Comparison of ENCODE assay signal across 18 mouse cellular contexts in genomic region chr5:36907695-36908094, GRCm38 (mm10). TPM values are rescaled to one million over a fixed set of nuclear protein-coding genes. Genes with fewer than 3 reads are reported as not detected.
DNase-seq lines count a peak whose midpoint lies in the region; ATAC-seq and TF ChIP-seq lines count a peak whose summit lies in the region.
"Had no signal": no experiment of that assay in that cellular context is flagged by ENCODE, and none has a peak within 500 bp of the region (broad histone marks: within the 10 kb centered on the region; RNA-seq: fewer than 3 reads in every experiment).

No protein-coding gene starts in this region.

- no peaks in the 10 kb centered on the region for H3K36me3 ChIP-seq in forebrain, embryonic 11.5 days (ENCODE audit: control insufficient read depth, insufficient read depth, low read length)
- no peaks in the 10 kb centered on the region for H3K36me3 ChIP-seq in forebrain, embryonic 15.5 days
- H3K36me3 ChIP-seq in forebrain, embryonic 13.5 days (ENCODE audit: poor library complexity, severe bottlenecking) = no peaks in the 10 kb centered on the region
- no peaks in the 10 kb centered on the region for H3K36me3 ChIP-seq in neural tube, embryonic 14.5 days (ENCODE audit: control insufficient read depth, insufficient read depth, low read length)
- H3K36me3 ChIP-seq: heart, embryonic 12.5 days had no signal

- ATAC-seq in forebrain, embryonic 11.5 days (replicated peaks; ENCODE audit: low FRiP score) = peak; percentile 27; the same call in 1 of the 2 replicates
- no peak for ATAC-seq in forebrain, embryonic 15.5 days (replicated peaks)
- peak; percentile 50; the same call in 1 of the 2 replicates for ATAC-seq in forebrain, embryonic 13.5 days
- peak; percentile 22; the same call in 1 of the 2 replicates for ATAC-seq in neural tube, embryonic 14.5 days (ENCODE audit: low read depth)
- ATAC-seq in CD4-positive, CD25-positive, alpha-beta regulatory T cell, adult 4 months = no peak
- ATAC-seq: intestine, postnatal 0 days; liver, postnatal 0 days had no signal

- 0 out of 2 replicates have a peak overlapping the region, but pooled peaks have one; percentile 21 for H3K9ac ChIP-seq in forebrain, embryonic 11.5 days (ENCODE audit: low read length)
- no peak overlapping the region for H3K9ac ChIP-seq in forebrain, embryonic 15.5 days (replicated peaks)
- H3K9ac ChIP-seq in forebrain, embryonic 13.5 days = no peak overlapping the region
- H3K9ac ChIP-seq in neural tube, embryonic 14.5 days (replicated peaks; ENCODE audit: low read depth, low read length) = no peak overlapping the region
- H3K9ac ChIP-seq: heart, embryonic 12.5 days; liver, postnatal 0 days had no signal

- WGBS in forebrain, embryonic 11.5 days = 23% methylated on average over 10 of the region's 10 CpGs
- WGBS in forebrain, embryonic 15.5 days = 13% methylated on average over 10 of the region's 10 CpGs
- WGBS in forebrain, embryonic 13.5 days = 9% methylated on average over 10 of the region's 10 CpGs
- WGBS in neural tube, embryonic 14.5 days = 17% methylated on average over 10 of the region's 10 CpGs

- peak; percentile 63 for DNase-seq in forebrain, embryonic 11.5 days (ENCODE audit: low spot score)
- no peak for DNase-seq in layer of hippocampus, adult 2 months (ENCODE audit: low spot score in 2 of 2)
- no peak for DNase-seq in layer of hippocampus, adult 9-10 months (ENCODE audit: low spot score)
- DNase-seq in urinary bladder, postnatal 14 days (ENCODE audit: low spot score) = no peak
- DNase-seq: adrenal gland, postnatal 10 days; cerebellum, adult 11-12 months; kidney, postnatal 36 days; liver; liver, postnatal 0 days; lung, postnatal 14 days; right cerebral cortex, postnatal 4 days; thymus, postnatal 14 days had no signal

- H3K9me3 ChIP-seq in forebrain, embryonic 11.5 days (ENCODE audit: control insufficient read depth, low read length) = no peaks in the 10 kb centered on the region
- no peaks in the 10 kb centered on the region for H3K9me3 ChIP-seq in forebrain, embryonic 15.5 days
- no peaks in the 10 kb centered on the region for H3K9me3 ChIP-seq in forebrain, embryonic 13.5 days (replicated peaks)
- H3K9me3 ChIP-seq in neural tube, embryonic 14.5 days (ENCODE audit: control insufficient read depth, low read length) = no peaks in the 10 kb centered on the region
- H3K9me3 ChIP-seq: heart, embryonic 12.5 days had no signal

- no peak overlapping the region for H3K4me2 ChIP-seq in forebrain, embryonic 11.5 days (ENCODE audit: low read depth, low read length, severe bottlenecking)
- no peak overlapping the region for H3K4me2 ChIP-seq in forebrain, embryonic 15.5 days (replicated peaks)
- H3K4me2 ChIP-seq in forebrain, embryonic 13.5 days = no peak overlapping the region
- no peak overlapping the region for H3K4me2 ChIP-seq in neural tube, embryonic 14.5 days (ENCODE audit: low read depth, low read length)
- H3K4me2 ChIP-seq: heart, embryonic 12.5 days had no signal

- peaks cover 4% of the 10 kb centered on the region for H3K4me1 ChIP-seq in forebrain, embryonic 11.5 days (replicated peaks; ENCODE audit: control insufficient read depth, insufficient read depth, low read length)
- H3K4me1 ChIP-seq in forebrain, embryonic 15.5 days = peaks cover 18% of the 10 kb centered on the region
- peaks cover 32% of the 10 kb centered on the region for H3K4me1 ChIP-seq in forebrain, embryonic 13.5 days
- H3K4me1 ChIP-seq in neural tube, embryonic 14.5 days (ENCODE audit: control insufficient read depth, insufficient read depth, low read length) = peaks cover 28% of the 10 kb centered on the region
- H3K4me1 ChIP-seq: heart, embryonic 12.5 days had no signal

- no peaks in the 10 kb centered on the region for H3K27me3 ChIP-seq in forebrain, embryonic 11.5 days (ENCODE audit: control insufficient read depth, insufficient read depth, low read length)
- H3K27me3 ChIP-seq in forebrain, embryonic 15.5 days = no peaks in the 10 kb centered on the region
- H3K27me3 ChIP-seq in forebrain, embryonic 13.5 days = 0 out of 2 replicates have a peak, but pooled peaks cover 3% of the 10 kb centered on the region
- no peaks in the 10 kb centered on the region for H3K27me3 ChIP-seq in neural tube, embryonic 14.5 days (ENCODE audit: control insufficient read depth, insufficient read depth, low read length)

- H3K27ac ChIP-seq in forebrain, embryonic 11.5 days (ENCODE audit: low read depth, low read length) = no peak overlapping the region
- H3K27ac ChIP-seq in forebrain, embryonic 15.5 days (replicated peaks) = no peak overlapping the region
- peak overlapping the region; percentile 48; the same call in 1 of the 2 replicates for H3K27ac ChIP-seq in layer of hippocampus, adult 2 months
- no peak overlapping the region for H3K27ac ChIP-seq in forebrain, embryonic 13.5 days
- H3K27ac ChIP-seq in neural tube, embryonic 14.5 days (ENCODE audit: low read depth, low read length) = 0 out of 2 replicates have a peak overlapping the region, but pooled peaks have one; percentile 52

- H3K4me3 ChIP-seq in forebrain, embryonic 11.5 days (ENCODE audit: low read depth, low read length) = no peak overlapping the region
- no peak overlapping the region for H3K4me3 ChIP-seq in forebrain, embryonic 15.5 days
- no peak overlapping the region for H3K4me3 ChIP-seq in layer of hippocampus, adult 2 months
- no peak overlapping the region for H3K4me3 ChIP-seq in forebrain, embryonic 13.5 days
- H3K4me3 ChIP-seq in neural tube, embryonic 14.5 days (ENCODE audit: low read depth, low read length) = no peak overlapping the region
- H3K4me3 ChIP-seq: heart, embryonic 12.5 days had no signal

- no peak for TF ChIP-seq CTCF in layer of hippocampus, adult 2 months (conservative IDR thresholded peaks at IDR 0.05)

RNA-seq across cellular contexts. Expression of gene Ppp2r2c, which starts 39.4 kb away (rescaled TPM):
- 1.0 and 1.4 TPM in 2 replicates for polyA plus RNA-seq in forebrain, embryonic 11.5 days (2014; fragmentation: Nextera tagmentation; extraction: Ambion mirVana)
- 30.0 and 33.2 TPM in 2 replicates for polyA plus RNA-seq in forebrain, embryonic 15.5 days (2015; fragmentation: Nextera tagmentation; extraction: Ambion mirVana)
- total RNA-seq in layer of hippocampus, adult 2 months (2021) = 100 to 1,000 TPM; 375 to 387 TPM
- 8.8 and 9.0 TPM in 2 replicates for polyA plus RNA-seq in forebrain, embryonic 13.5 days (2015; fragmentation: Nextera tagmentation; extraction: Ambion mirVana)
- polyA plus RNA-seq in neural tube, embryonic 14.5 days (2014; fragmentation: Nextera tagmentation; extraction: Ambion mirVana) = 64.1 and 67.0 TPM in 2 replicates
- not detected for polyA plus RNA-seq in CD4-positive, CD25-positive, alpha-beta regulatory T cell, adult 4 months (2017; shearing (Covaris generic))
- polyA plus RNA-seq: liver, postnatal 0 days had no signal

Comparison
In these comparisons a context has a peak if more than half of its experiments do, and no peak if none do; other contexts are left out.
1. ATAC-seq: peak in forebrain, embryonic 11.5 days (single experiment), forebrain, embryonic 13.5 days (single experiment) and neural tube, embryonic 14.5 days (single experiment); none in forebrain, embryonic 15.5 days (single experiment) and CD4-positive, CD25-positive, alpha-beta regulatory T cell, adult 4 months (single experiment).
2. H3K27ac ChIP-seq: peak in layer of hippocampus, adult 2 months (single experiment) and neural tube, embryonic 14.5 days (single experiment); none in forebrain, embryonic 11.5 days (single experiment), forebrain, embryonic 15.5 days (single experiment) and forebrain, embryonic 13.5 days (single experiment).